Comparison of ENCODE assay signal across 24 mouse cellular contexts in the genomic region with DNA sequence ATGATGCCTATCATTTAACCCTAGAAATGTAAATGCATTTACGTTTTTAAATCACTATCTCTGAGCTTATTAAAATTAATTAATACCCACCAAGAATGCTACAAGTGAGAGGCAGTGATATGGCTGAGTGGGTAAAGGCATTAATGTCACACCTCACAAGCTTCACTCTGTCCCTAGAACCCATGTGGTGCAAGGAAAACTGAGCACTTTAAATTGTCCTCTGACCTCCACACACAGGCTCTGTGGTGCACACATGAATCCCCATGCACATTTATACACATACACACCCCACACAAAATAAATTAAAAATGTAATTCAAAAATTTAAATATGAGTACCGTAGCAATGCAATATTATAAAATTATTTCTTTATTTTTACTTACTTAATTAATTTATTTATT.
DNase-seq lines count a peak whose midpoint lies in the region; ATAC-seq lines count a peak whose summit lies in the region.
"Had no signal": no experiment of that assay in that cellular context is flagged by ENCODE, and none has a peak within 500 bp of the region (broad histone marks: within the 10 kb centered on the region; RNA-seq: fewer than 3 reads in every experiment).

No protein-coding gene starts in this region.

- H3K27ac ChIP-seq in forebrain, embryonic 11.5 days (ENCODE audit: low read depth, low read length) = no peak overlapping the region
- no peak overlapping the region for H3K27ac ChIP-seq in forebrain, embryonic 12.5 days
- H3K27ac ChIP-seq in forebrain, embryonic 15.5 days (replicated peaks) = no peak overlapping the region
- no peak overlapping the region for H3K27ac ChIP-seq in forebrain, embryonic 10.5 days
- peak overlapping the region; percentile 63; the same call in 1 of the 2 replicates for H3K27ac ChIP-seq in midbrain, embryonic 12.5 days (replicated peaks)
- no peak overlapping the region for H3K27ac ChIP-seq in midbrain, embryonic 14.5 days (replicated peaks; ENCODE audit: low read depth, low read length)
- no peak overlapping the region for H3K27ac ChIP-seq in neural tube, embryonic 13.5 days (replicated peaks)
- H3K27ac ChIP-seq: embryonic facial prominence, embryonic 10.5 days; embryonic facial prominence, embryonic 12.5 days had no signal

- no peaks in the 10 kb centered on the region for H3K4me1 ChIP-seq in forebrain, embryonic 11.5 days (replicated peaks; ENCODE audit: control insufficient read depth, insufficient read depth, low read length)
- peaks cover 11% of the 10 kb centered on the region for H3K4me1 ChIP-seq in forebrain, embryonic 12.5 days
- peaks cover 12% of the 10 kb centered on the region for H3K4me1 ChIP-seq in forebrain, embryonic 15.5 days
- H3K4me1 ChIP-seq in forebrain, embryonic 10.5 days = peaks cover 11% of the 10 kb centered on the region
- peaks cover 11% of the 10 kb centered on the region for H3K4me1 ChIP-seq in midbrain, embryonic 12.5 days
- peaks cover 12% of the 10 kb centered on the region for H3K4me1 ChIP-seq in midbrain, embryonic 14.5 days (ENCODE audit: control insufficient read depth, insufficient read depth, low read length)
- H3K4me1 ChIP-seq in neural tube, embryonic 13.5 days (replicated peaks) = peaks cover 9% of the 10 kb centered on the region
- H3K4me1 ChIP-seq: embryonic facial prominence, embryonic 12.5 days had no signal

- H3K4me2 ChIP-seq in forebrain, embryonic 11.5 days (ENCODE audit: low read depth, low read length, severe bottlenecking) = no peak overlapping the region
- H3K4me2 ChIP-seq in forebrain, embryonic 12.5 days = no peak overlapping the region
- no peak overlapping the region for H3K4me2 ChIP-seq in forebrain, embryonic 15.5 days (replicated peaks)
- no peak overlapping the region for H3K4me2 ChIP-seq in midbrain, embryonic 12.5 days (replicated peaks)
- no peak overlapping the region for H3K4me2 ChIP-seq in midbrain, embryonic 14.5 days (ENCODE audit: low read length)
- H3K4me2 ChIP-seq in neural tube, embryonic 13.5 days = no peak overlapping the region
- H3K4me2 ChIP-seq: embryonic facial prominence, embryonic 12.5 days had no signal

- no peaks in the 10 kb centered on the region for H3K9me3 ChIP-seq in forebrain, embryonic 11.5 days (ENCODE audit: control insufficient read depth, low read length)
- no peaks in the 10 kb centered on the region for H3K9me3 ChIP-seq in forebrain, embryonic 12.5 days
- H3K9me3 ChIP-seq in forebrain, embryonic 15.5 days = no peaks in the 10 kb centered on the region
- H3K9me3 ChIP-seq in forebrain, embryonic 10.5 days = no peaks in the 10 kb centered on the region
- no peaks in the 10 kb centered on the region for H3K9me3 ChIP-seq in midbrain, embryonic 12.5 days
- no peaks in the 10 kb centered on the region for H3K9me3 ChIP-seq in midbrain, embryonic 14.5 days (ENCODE audit: control insufficient read depth, low read length)
- no peaks in the 10 kb centered on the region for H3K9me3 ChIP-seq in neural tube, embryonic 13.5 days
- H3K9me3 ChIP-seq: embryonic facial prominence, embryonic 10.5 days; embryonic facial prominence, embryonic 12.5 days; G1E had no signal

- H3K9ac ChIP-seq in forebrain, embryonic 11.5 days (ENCODE audit: low read length) = no peak overlapping the region
- H3K9ac ChIP-seq in forebrain, embryonic 12.5 days = no peak overlapping the region
- H3K9ac ChIP-seq in forebrain, embryonic 15.5 days (replicated peaks) = no peak overlapping the region
- no peak overlapping the region for H3K9ac ChIP-seq in midbrain, embryonic 12.5 days (replicated peaks)
- no peak overlapping the region for H3K9ac ChIP-seq in midbrain, embryonic 14.5 days (replicated peaks; ENCODE audit: low read length)
- no peak overlapping the region for H3K9ac ChIP-seq in neural tube, embryonic 13.5 days
- H3K9ac ChIP-seq: embryonic facial prominence, embryonic 12.5 days had no signal

- 87% methylated on average over 2 of the region's 2 CpGs for WGBS in forebrain, embryonic 11.5 days
- 86% methylated on average over 2 of the region's 2 CpGs for WGBS in forebrain, embryonic 12.5 days
- WGBS in forebrain, embryonic 15.5 days = 83% methylated on average over 2 of the region's 2 CpGs
- 88% methylated on average over 2 of the region's 2 CpGs for WGBS in forebrain, embryonic 10.5 days
- 82% methylated on average over 2 of the region's 2 CpGs for WGBS in midbrain, embryonic 12.5 days
- 63% methylated on average over 2 of the region's 2 CpGs for WGBS in midbrain, embryonic 14.5 days
- 81% methylated on average over 2 of the region's 2 CpGs for WGBS in neural tube, embryonic 13.5 days

- H3K4me3 ChIP-seq in forebrain, embryonic 11.5 days (ENCODE audit: low read depth, low read length) = no peak overlapping the region
- H3K4me3 ChIP-seq in forebrain, embryonic 12.5 days (replicated peaks) = no peak overlapping the region
- no peak overlapping the region for H3K4me3 ChIP-seq in forebrain, embryonic 15.5 days
- H3K4me3 ChIP-seq in forebrain, embryonic 10.5 days = no peak overlapping the region
- no peak overlapping the region for H3K4me3 ChIP-seq in midbrain, embryonic 12.5 days
- H3K4me3 ChIP-seq in midbrain, embryonic 14.5 days (replicated peaks; ENCODE audit: low read depth, low read length) = no peak overlapping the region
- H3K4me3 ChIP-seq in neural tube, embryonic 13.5 days = no peak overlapping the region
- H3K4me3 ChIP-seq: embryonic facial prominence, embryonic 10.5 days; embryonic facial prominence, embryonic 12.5 days had no signal

- no peaks in the 10 kb centered on the region for H3K36me3 ChIP-seq in forebrain, embryonic 11.5 days (ENCODE audit: control insufficient read depth, insufficient read depth, low read length)
- no peaks in the 10 kb centered on the region for H3K36me3 ChIP-seq in forebrain, embryonic 12.5 days (replicated peaks)
- H3K36me3 ChIP-seq in forebrain, embryonic 15.5 days = no peaks in the 10 kb centered on the region
- H3K36me3 ChIP-seq in forebrain, embryonic 10.5 days (replicated peaks) = no peaks in the 10 kb centered on the region
- H3K36me3 ChIP-seq in midbrain, embryonic 12.5 days = no peaks in the 10 kb centered on the region
- no peaks in the 10 kb centered on the region for H3K36me3 ChIP-seq in midbrain, embryonic 14.5 days (ENCODE audit: control insufficient read depth, insufficient read depth, low read length)
- no peaks in the 10 kb centered on the region for H3K36me3 ChIP-seq in neural tube, embryonic 13.5 days
- H3K36me3 ChIP-seq: embryonic facial prominence, embryonic 10.5 days; embryonic facial prominence, embryonic 12.5 days; G1E had no signal

- no peak for DNase-seq in forebrain, embryonic 11.5 days (ENCODE audit: low spot score)
- DNase-seq in forebrain, embryonic 10.5 days (ENCODE audit: extremely low spot score, low spot score) = no peak
- DNase-seq in midbrain, embryonic 14.5 days = no peak
- no peak for DNase-seq in neural tube, embryonic 10.5 days (ENCODE audit: extremely low spot score, low spot score)
- DNase-seq: adrenal gland, adult 8-10 months; adrenal gland, postnatal 14 days; adrenal gland, postnatal 36 days; B cell, adult 2 months; cerebellum, adult 11-12 months; cerebellum, adult 2 months; cerebellum, adult 9-10 months; cerebellum, postnatal 10 days; cerebellum, postnatal 25 days had no signal

- ATAC-seq in forebrain, embryonic 11.5 days (replicated peaks; ENCODE audit: low FRiP score) = 0 out of 2 replicates have a peak, but pooled peaks have one; percentile 24
- ATAC-seq in forebrain, embryonic 12.5 days (ENCODE audit: low FRiP score) = no peak
- ATAC-seq in forebrain, embryonic 15.5 days (replicated peaks) = peak; percentile 46; the same call in 1 of the 2 replicates
- peak; percentile 64 for ATAC-seq in midbrain, embryonic 12.5 days (ENCODE audit: low FRiP score, low read depth)
- no peak; the same call in 1 of the 2 replicates for ATAC-seq in midbrain, embryonic 14.5 days (ENCODE audit: low FRiP score, low TSS enrichment)
- ATAC-seq in neural tube, embryonic 13.5 days (ENCODE audit: low read depth) = peak; percentile 74; the same call in 1 of the 2 replicates
- ATAC-seq: activated CD4-positive, CD25-positive, alpha-beta regulatory T cell, adult 4 months; CD4-positive, CD25-positive, alpha-beta regulatory T cell, adult 4 months; Patski had no signal

- H3K27me3 ChIP-seq in forebrain, embryonic 11.5 days (ENCODE audit: control insufficient read depth, insufficient read depth, low read length) = no peaks in the 10 kb centered on the region
- no peaks in the 10 kb centered on the region for H3K27me3 ChIP-seq in forebrain, embryonic 12.5 days
- no peaks in the 10 kb centered on the region for H3K27me3 ChIP-seq in forebrain, embryonic 15.5 days
- no peaks in the 10 kb centered on the region for H3K27me3 ChIP-seq in forebrain, embryonic 10.5 days (ENCODE audit: poor library complexity, severe bottlenecking)
- H3K27me3 ChIP-seq in midbrain, embryonic 12.5 days = no peaks in the 10 kb centered on the region
- no peaks in the 10 kb centered on the region for H3K27me3 ChIP-seq in midbrain, embryonic 14.5 days (ENCODE audit: control insufficient read depth, insufficient read depth, low read length)
- H3K27me3 ChIP-seq in neural tube, embryonic 13.5 days = no peaks in the 10 kb centered on the region
- H3K27me3 ChIP-seq: CH12.LX; embryonic facial prominence, embryonic 12.5 days; Patski had no signal

Comparison
In these comparisons a context has a peak if more than half of its experiments do, and no peak if none do; other contexts are left out.
1. ATAC-seq: peak in forebrain, embryonic 11.5 days (single experiment), forebrain, embryonic 15.5 days (single experiment), midbrain, embryonic 12.5 days (single experiment) and neural tube, embryonic 13.5 days (single experiment); none in forebrain, embryonic 12.5 days (single experiment) and midbrain, embryonic 14.5 days (single experiment).